Comparison of ENCODE assay signal across 8 mouse cellular contexts in genomic region chr12:69501346-69501730, GRCm38 (mm10).
DNase-seq lines count a peak whose midpoint lies in the region; ATAC-seq and TF ChIP-seq lines count a peak whose summit lies in the region.

No protein-coding gene starts in this region.

- no peak for TF ChIP-seq POLR2A in CH12.LX (IDR thresholded peaks at IDR 0.05; ENCODE audit: low read depth, low read length)

- in situ Hi-C loops in CH12.LX (cut with MboI; ENCODE audit: low pct_ligation_motif_present, low pct_unique_long_range_greater_than_20kb, low sequenced_read_pairs) = no loop called here

- H3K27ac ChIP-seq in heart, embryonic 10.5 days = peak overlapping the region; percentile 69
- H3K27ac ChIP-seq in CH12.LX (ENCODE audit: insufficient read depth, low read depth) (peak overlapping the region; percentile 85), macrophage (peak overlapping the region; percentile 100)
- peak overlapping the region; percentile 96 for H3K27ac ChIP-seq in heart, embryonic 15.5 days

- H3K9me3 ChIP-seq in heart, embryonic 10.5 days = no peaks in the 10 kb centered on the region
- H3K9me3 ChIP-seq in CH12.LX (replicated peaks; ENCODE audit: low read length) = no peaks in the 10 kb centered on the region
- H3K9me3 ChIP-seq in heart, embryonic 15.5 days (replicated peaks) = no peaks in the 10 kb centered on the region

- H3K36me3 ChIP-seq in heart, embryonic 10.5 days = no peaks in the 10 kb centered on the region
- H3K36me3 ChIP-seq in CH12.LX (replicated peaks in 1 of 2; ENCODE audit: control insufficient read depth in 1 of 2, insufficient read depth in 1 of 2, low read length in 1 of 2) (no peaks in the 10 kb centered on the region), macrophage (ENCODE audit: inconsistent target) (no peaks in the 10 kb centered on the region)
- H3K36me3 ChIP-seq in heart, embryonic 15.5 days = no peaks in the 10 kb centered on the region

- no peak overlapping the region for H3K4me3 ChIP-seq in heart, embryonic 10.5 days
- no peak overlapping the region for H3K4me3 ChIP-seq in CH12.LX (replicated peaks in 1 of 3; ENCODE audit: low read depth in 2 of 3, low read length in 2 of 3, poor library complexity in 1 of 3)
- no peak overlapping the region for H3K4me3 ChIP-seq in heart, embryonic 15.5 days
- no peak overlapping the region for H3K4me3 ChIP-seq in macrophage (ENCODE audit: inconsistent target)

- TF ChIP-seq EP300 in CH12.LX (IDR thresholded peaks at IDR 0.05; ENCODE audit: low read length) = no peak

- H3K4me1 ChIP-seq in heart, embryonic 10.5 days = peaks cover 17% of the 10 kb centered on the region
- H3K4me1 ChIP-seq in CH12.LX (ENCODE audit: control insufficient read depth in 1 of 2, insufficient read depth in 2 of 2) = peaks cover 12 to 47% of the 10 kb centered on the region in 2 experiments
- H3K4me1 ChIP-seq in heart, embryonic 15.5 days (replicated peaks) = peaks cover 35% of the 10 kb centered on the region

- DNase-seq in heart, embryonic 10.5 days (ENCODE audit: low spot score) = no peak
- DNase-seq in heart, adult 9 months (ENCODE audit: low spot score in 2 of 2) = no peak
- no peak for DNase-seq in CH12.LX (ENCODE audit: extremely low read depth)
- no peak for DNase-seq in cerebellum, postnatal 36 days
- DNase-seq in ovary, postnatal 14 days (ENCODE audit: low spot score) = no peak

- no peak for TF ChIP-seq RAD21 in CH12.LX (IDR thresholded peaks at IDR 0.05; ENCODE audit: low read depth, low read length)

- 41% methylated on average over 2 of the region's 2 CpGs for WGBS in heart, embryonic 10.5 days
- 34% methylated on average over 2 of the region's 2 CpGs for WGBS in heart, embryonic 15.5 days
- 35% methylated on average over 2 of the region's 2 CpGs for WGBS in macrophage (ENCODE audit: missing documents)

- H3K9ac ChIP-seq in CH12.LX (ENCODE audit: insufficient read depth, low read depth) = peak overlapping the region; percentile 18; the same call in 1 of the 2 replicates
- H3K9ac ChIP-seq in heart, embryonic 15.5 days = no peak overlapping the region

- ATAC-seq in heart, embryonic 15.5 days (replicated peaks; ENCODE audit: insufficient number of reproducible peaks, insufficient read depth, low FRiP score, low read depth) = no peak
- no peak for ATAC-seq in erythroid progenitor cell, adult 5-6 weeks (replicated peaks; ENCODE audit: low FRiP score, poor library complexity, severe bottlenecking)

- dilution Hi-C loops in CH12.LX (cut with MboI; ENCODE audit: extremely low pct_ligation_motif_present, extremely low pct_unique_long_range_greater_than_20kb, low sequenced_read_pairs) = no loop called here

- H3K4me2 ChIP-seq in CH12.LX (ENCODE audit: insufficient read depth, low read depth, poor library complexity, severe bottlenecking) = peak overlapping the region; percentile 76
- H3K4me2 ChIP-seq in heart, embryonic 15.5 days = peak overlapping the region; percentile 45

- H3K27me3 ChIP-seq in heart, embryonic 10.5 days (ENCODE audit: insufficient read depth, poor library complexity, severe bottlenecking) = no peaks in the 10 kb centered on the region; the same call in none of the 2 replicates
- H3K27me3 ChIP-seq in CH12.LX (replicated peaks) = no peaks in the 10 kb centered on the region
- no peaks in the 10 kb centered on the region for H3K27me3 ChIP-seq in heart, embryonic 15.5 days

- H3K79me2 ChIP-seq in CH12.LX (replicated peaks; ENCODE audit: control insufficient read depth, extremely low read depth, insufficient read depth, poor library complexity, severe bottlenecking) (no peaks in the 10 kb centered on the region), macrophage (ENCODE audit: inconsistent target) (no peaks in the 10 kb centered on the region)

- no peak for TF ChIP-seq CTCF in CH12.LX (conservative IDR thresholded peaks at IDR 0.05 in 1 of 2, IDR thresholded peaks at IDR 0.05 in 1 of 2; ENCODE audit: low read depth in 2 of 2, low read length in 2 of 2)

TF ChIP-seq in CH12.LX, 34 proteins besides CTCF, POLR2A, EP300 and RAD21:
- TF ChIP-seq MAZ (IDR thresholded peaks at IDR 0.05; ENCODE audit: low read depth, low read length) = no peak
- no peak for TF ChIP-seq MEF2A (IDR thresholded peaks at IDR 0.05; ENCODE audit: borderline replicate concordance, low read depth, low read length)
- TF ChIP-seq HCFC1 (IDR thresholded peaks at IDR 0.05; ENCODE audit: low read depth, low read length) = no peak
- TF ChIP-seq JUN (IDR thresholded peaks at IDR 0.05; ENCODE audit: insufficient read depth, low read depth, low read length) = no peak
- no peak for TF ChIP-seq BHLHE40 (IDR thresholded peaks at IDR 0.05; ENCODE audit: low read depth, low read length)
- no peak for TF ChIP-seq MXI1 (IDR thresholded peaks at IDR 0.05; ENCODE audit: low read depth, low read length)
- no peak for TF ChIP-seq USF1 (IDR thresholded peaks at IDR 0.05; ENCODE audit: low read depth, low read length)
- no peak for TF ChIP-seq ZMIZ1 (IDR thresholded peaks at IDR 0.05; ENCODE audit: low read depth, low read length)
- TF ChIP-seq CHD2 (IDR thresholded peaks at IDR 0.05; ENCODE audit: low read length) = no peak
- no peak; the same call in 1 of the 2 replicates for TF ChIP-seq CHD1 (IDR thresholded peaks at IDR 0.05; ENCODE audit: low read depth, low read length)
- TF ChIP-seq SIN3A (IDR thresholded peaks at IDR 0.05; ENCODE audit: low read length) = no peak
- no peak for TF ChIP-seq ZNF384 (IDR thresholded peaks at IDR 0.05; ENCODE audit: low read depth, low read length)
- no peak for TF ChIP-seq NELFE (IDR thresholded peaks at IDR 0.05; ENCODE audit: low read depth, low read length)
- TF ChIP-seq ZKSCAN1 (IDR thresholded peaks at IDR 0.05; ENCODE audit: borderline replicate concordance, low read depth, low read length) = no peak
- no peak for TF ChIP-seq NRF1 (IDR thresholded peaks at IDR 0.05; ENCODE audit: low read depth, low read length)
